Mouse (Mus musculus) ovary, adult 18-20 months (tissue): Measurements from ENCODE around the gene Tmf1.

Experiments
- DNase-seq: peaks from one replicate; pipeline ENCODE4 v3.0.0; 2022; ENCODE audit warnings: low spot score, mixed read lengths

Gene Tmf1

DNA sequence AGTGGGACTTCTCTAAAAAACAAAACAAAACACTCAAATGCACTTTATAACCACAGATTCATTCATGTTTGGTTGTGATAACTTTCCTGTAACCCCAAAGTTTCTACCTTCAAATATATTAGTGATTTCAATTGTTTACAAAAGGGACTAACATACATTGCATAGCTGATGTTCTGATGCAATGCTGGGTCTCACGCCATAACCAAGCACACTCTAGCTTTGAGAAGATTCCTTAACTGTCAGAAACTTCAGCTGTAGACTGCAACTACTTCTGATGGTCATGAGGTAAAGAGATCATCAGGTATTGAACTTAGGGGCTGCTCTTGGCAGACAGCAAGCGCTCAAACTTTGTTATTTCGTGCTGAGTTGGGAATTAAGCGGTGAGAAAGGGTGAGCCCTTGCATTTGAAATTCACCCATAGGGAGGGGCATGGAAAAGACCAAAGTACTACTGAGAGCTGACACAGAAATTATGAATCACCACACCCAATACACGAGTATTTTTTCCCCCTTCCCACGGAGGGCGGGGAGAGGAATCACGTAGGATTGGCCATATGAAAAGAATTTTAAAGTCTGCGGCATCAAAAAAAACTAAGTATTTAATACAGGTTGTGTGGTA is 25.4 kb upstream of the Tmf1 start:
- DNase-seq, result no peak

DNA sequence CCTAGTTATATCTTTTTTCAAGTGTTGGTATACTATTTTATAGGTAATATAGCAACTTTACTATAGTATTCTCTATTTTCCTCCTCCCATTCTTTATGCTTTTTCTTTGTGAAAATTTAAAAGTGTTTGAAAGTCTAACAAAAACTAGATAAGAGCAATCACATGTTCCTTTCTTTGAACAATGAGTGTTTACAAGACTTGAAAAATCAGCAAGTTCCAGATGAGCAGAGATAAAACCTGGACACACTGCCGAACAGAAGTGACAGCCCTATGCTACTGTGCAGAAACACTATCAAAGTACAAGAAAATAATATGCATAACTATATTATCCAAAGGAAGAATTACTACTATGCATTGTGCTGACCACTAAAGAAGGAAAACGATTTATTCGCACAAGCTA is 23.6 kb upstream of the Tmf1 start:
- DNase-seq, result no peak

DNA sequence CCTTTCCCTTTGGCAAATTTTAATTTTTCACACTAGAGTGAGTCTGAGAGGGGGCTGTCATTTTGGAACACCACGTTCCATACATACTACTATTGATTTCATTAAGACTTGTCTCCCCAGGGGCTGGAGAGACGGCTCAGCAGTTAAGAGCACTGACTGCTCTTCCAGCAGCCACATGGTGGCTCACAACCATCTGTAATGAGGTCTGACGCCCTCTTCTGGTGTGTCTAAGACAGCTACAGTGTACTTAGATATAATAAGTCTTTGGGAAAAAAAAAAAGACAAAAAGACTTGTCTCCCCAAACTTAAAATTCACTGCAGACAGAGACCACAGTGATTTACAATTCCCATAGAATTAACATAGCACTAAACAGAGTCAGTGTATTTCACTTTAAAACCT is 21.5 kb upstream of the Tmf1 start:
- no peak for DNase-seq

DNA sequence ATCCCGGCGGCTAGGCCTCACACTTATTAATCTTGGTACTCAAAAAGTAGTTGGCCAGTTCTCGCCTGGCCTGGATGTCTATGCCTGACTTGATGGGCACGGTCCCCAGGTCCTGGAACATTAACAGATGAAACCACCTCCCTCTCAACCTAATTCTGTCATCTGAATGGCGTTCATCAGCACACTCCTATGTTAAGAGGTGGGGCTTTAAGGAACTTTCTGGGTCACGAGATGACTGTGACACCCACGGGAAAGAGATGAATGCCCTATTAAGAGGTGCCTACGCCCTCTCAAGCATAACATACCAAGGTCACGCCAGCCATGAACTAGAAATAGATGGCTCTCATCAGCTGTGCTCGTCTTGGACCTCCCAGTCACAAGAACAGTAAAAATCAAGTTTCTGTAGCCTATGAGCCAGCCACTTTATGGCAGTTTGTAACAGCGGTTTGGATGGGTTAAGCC is 476 bp upstream of the Tmf1 start:
- DNase-seq, result peak; percentile 10

DNA sequence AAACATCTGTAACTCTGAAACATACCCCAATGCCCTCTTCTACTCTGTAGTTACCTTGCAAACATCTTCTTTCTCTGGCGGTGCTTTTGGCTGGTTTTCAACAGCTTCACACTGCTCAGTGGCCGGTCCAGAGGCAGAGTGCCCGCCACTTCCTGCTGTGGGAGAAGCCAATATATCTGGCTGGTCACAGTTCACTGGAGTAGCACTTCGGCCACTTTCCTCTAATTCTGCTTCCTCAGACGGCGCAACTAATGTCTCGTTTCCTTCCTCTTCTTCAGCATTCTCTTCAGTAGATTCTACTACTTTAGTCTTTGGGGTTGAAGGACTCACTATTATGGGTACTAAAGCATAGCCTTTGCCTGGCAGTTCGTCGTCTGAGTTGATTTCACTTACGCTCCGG is 3.2 kb downstream of the Tmf1 start:
- DNase-seq, result no peak

DNA sequence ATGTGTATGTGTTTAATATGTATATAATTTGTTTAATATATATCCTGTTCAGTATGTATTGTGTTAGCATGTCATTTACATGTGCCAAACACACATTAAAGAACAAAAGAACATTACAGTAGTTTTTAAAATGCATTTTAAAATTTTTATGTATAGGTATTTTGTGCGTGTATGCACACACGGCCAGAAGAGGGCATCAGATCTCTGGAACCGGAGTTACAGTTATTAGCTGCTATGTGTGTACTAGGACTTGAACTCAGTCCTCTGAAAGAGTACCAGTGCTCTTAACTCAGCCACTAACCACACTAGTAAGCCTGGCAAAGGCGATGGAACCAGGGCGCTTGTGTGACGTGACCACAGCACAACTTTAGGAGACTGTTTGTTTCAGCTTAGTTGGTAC is 28.8 kb downstream of the Tmf1 start:
- no peak for DNase-seq

DNA sequence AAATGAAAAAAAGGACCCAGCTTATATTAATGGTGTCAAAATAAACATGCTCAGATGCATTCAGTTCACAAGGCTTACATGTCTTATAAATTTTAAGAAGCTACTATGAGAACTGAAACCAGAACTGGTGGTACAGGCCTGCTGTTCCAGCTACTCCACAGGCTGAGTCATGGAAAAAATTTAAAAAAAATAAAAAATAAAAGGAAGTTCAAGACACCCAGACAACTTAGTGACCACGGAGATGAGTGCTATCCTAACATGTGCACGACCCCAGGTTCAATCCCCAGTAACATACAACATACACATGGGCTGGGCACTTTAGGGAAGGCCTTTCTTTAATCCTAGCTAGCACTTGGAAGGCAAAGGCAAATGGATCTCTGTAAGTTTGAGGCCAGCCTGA is 29.2 kb downstream of the Tmf1 start:
- no peak for DNase-seq

DNA sequence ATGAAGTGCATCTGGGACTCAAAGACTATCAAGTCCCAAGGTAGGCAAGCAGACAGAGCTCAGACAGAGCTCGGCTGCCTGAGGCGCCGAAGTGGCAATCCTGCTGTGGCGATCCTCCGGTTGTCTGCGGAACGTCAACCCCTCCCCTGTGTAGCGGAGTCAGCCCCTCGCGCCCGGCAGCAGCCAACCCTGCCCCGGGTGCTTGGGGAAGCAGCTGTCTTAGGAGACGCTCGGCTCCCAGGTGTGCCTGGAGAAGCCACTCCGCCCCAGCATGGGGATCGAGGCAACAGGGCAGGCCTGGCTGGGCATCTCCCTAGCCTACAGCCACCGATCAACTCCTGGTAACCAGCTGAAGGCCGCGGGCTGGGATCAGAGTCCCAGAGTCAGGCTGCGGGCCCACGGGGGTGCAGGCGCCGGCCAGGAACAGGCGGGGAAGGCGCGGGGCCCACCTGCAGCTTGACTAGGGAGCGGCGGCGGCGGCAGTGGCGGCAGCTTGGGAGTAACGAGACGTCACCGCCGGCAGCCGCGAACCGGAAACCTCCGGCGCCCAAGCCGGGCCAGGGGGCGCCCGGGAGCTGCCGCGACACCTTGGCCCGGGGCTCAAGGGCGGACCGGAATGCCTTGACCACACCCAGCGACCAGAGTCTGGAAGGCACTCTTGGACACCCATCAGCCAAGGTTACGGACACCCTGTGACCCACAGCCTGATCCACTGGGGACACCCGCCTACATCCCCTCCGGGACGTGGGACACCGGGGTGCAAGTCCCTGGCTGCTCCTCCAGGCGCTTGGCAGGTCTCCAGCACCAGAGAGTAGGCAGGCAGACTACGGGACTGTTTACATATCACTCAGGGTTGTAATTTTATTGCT is 30.3 kb downstream of the Tmf1 start, which contains the start of gene Eogt:
Gene Eogt, minus strand, starts transcription at position 800 of the 869 bp plus-strand sequence.
- peak; percentile 53 for DNase-seq

DNA sequence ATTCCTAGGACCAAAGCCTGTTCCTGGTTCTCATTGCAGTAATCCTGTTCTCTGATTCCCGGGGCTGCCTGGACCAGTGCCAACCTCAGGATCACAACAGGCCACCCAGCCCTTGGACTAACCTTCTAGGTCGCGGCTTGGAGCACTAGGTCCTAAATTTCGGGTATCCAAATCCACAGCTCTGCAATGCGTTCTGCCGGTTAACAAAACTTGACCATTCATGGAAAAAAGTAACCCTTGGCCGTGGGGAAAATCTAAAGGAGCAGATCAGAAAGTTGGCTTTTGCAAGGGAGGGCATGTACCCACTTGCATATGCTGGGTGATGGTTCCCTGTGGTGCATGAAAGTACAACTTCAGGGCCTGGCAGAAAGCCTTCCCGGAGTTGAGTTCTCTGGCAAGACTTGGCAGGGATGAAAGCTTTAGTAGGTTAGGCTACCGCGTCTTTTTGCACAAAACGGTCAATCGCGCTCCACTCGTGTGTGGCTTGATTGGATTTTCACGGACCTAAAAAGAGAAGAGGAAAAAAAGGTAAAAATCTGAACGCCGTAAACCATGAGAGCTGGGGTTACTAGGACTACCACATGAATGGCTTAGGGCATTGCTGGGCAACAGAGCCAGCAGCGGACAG is 31.1 kb downstream of the Tmf1 start:
- no peak for DNase-seq

DNA sequence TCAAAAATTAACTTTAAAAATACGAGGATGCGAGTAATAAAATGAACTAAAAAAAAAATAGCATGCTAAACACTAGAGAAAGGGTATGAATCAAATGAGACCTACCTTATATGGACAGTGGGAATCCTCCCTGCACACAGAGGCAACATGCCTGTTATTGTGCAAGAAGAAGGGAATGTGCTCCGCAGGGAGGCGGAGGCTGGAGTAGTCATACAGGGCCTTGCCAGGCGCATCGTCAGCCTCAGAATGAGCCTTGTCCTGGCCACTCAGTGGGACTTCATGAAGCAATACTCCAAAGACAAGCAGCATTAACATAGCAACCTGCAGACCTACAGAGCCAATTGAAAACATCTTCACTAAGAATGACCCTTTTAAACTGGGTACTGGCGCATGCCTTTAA is 33.8 kb downstream of the Tmf1 start:
- peak; percentile 17 for DNase-seq

DNA sequence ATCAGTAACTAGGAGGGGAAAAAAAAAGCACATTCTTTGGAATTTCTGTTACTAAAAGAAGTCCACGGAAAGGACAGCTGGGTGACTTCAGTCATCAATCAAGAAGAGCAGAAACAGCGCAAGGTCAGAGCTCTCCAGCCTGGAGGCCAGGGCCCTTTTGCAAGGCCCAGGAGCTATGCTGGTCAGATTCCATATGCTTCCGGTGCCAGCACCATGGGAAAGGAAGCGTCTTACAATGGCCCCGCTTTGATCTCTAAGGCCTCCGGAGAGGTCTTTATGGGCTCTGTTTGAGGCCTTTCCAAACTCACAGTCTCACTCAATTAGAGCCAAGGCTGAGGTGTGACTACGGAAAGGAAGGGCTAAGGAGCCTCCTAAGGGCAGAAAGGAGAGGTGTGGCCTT is 34.6 kb downstream of the Tmf1 start:
- DNase-seq, result peak; percentile 23

DNA sequence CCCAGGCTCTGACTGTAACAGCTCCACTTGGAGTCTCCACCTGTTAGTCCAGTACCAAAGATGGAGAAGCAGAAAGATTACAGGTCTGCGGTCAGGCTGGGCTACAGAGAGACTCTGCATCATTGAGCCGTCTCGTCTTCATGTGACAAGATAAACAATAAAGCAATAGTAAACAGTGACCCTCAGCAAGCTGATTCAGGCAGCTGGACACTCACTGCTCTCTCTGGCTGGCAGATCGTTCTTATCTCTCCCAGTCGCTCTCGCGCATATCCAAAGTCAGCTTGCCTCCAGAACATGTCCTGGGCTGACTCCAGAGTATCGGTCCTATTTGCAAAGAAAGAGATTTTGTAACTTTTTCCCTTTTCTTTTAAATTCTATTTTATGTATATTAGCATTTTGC is 36.3 kb downstream of the Tmf1 start:
- no peak for DNase-seq

DNA sequence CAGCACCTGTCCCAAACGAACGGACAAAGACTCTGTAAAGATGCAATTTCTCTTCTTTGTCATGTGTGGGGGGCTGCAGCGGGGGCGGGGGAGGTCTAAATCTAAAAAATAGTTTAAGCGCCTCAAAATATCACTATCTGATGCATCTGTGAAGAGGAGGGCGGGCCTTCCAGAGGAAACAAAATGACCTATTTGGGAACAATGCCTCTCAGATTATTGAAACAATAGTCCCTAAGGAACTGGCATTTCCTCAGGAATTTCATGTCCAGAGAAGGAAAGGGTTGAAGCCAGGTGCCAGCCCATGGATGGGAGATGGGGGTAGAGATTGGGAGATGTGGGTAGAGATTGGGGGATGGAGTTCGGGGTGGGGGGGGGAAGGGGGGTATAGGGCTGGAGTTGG is 37.1 kb downstream of the Tmf1 start:
- no peak for DNase-seq

DNA sequence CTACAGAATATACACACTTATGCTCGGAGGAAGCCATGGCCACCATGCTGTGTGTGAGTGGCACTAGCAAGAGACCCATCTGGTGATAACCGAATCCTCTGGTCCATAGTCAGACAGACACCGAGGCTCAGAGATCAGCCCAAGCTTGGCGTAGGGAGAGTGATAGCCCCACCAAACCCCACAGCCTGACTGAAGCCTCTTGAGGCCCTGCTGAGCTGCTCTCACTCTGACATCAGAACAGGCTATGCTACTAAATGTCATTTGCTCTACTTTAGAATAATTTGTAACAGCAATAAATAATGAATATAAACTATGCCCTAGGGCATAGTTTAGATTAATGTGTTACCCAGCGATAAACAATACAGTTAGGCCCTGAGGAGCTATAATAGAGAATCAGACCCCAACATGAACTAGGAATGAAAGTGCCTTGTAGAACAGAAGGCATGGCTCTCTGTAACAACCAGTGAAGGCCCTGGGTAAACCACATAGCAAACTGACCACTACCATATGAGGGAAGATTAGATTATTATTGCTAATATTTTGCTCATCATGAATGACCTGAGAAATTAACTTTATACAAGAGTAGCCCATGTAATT is 46.1 kb downstream of the Tmf1 start:
- DNase-seq, result no peak

DNA sequence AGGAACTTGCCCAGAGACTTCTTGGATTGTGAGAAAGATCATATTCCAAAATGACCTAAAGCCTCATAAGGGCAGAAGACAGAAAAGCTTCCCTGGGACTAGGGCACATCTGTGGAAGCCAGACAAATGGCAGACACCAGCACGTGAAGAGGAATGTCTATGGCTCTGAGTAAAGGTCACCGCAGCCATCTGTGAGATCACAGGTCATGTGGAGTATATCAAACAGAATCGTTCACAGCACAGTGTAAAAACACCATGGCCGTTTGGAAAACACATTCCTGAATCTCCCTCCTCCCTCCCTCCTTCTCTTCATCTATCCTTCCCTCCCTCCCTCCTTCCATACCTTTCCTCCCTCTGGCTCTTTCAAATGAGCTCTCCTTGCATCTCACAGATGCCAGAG is 47.1 kb downstream of the Tmf1 start:
- no peak for DNase-seq

DNA sequence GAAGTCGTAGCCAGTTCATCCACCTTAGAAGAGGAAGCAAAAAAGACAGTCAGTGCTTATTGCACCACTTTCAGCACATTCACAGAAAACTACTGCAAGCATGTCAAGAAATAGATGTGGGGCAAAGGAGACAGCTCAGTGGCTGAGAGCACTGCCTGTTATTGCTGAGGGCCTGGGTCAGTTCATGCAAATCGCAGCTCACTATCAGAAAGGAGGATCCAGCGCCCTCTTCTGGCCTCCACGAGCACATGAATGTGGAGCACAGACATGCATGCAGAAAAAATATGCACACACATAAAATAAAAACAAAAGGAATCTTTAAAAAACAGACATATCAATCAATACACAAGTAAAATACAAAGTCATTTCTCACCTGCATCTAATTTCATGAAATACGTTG is 47.9 kb downstream of the Tmf1 start:
- no peak for DNase-seq

DNA sequence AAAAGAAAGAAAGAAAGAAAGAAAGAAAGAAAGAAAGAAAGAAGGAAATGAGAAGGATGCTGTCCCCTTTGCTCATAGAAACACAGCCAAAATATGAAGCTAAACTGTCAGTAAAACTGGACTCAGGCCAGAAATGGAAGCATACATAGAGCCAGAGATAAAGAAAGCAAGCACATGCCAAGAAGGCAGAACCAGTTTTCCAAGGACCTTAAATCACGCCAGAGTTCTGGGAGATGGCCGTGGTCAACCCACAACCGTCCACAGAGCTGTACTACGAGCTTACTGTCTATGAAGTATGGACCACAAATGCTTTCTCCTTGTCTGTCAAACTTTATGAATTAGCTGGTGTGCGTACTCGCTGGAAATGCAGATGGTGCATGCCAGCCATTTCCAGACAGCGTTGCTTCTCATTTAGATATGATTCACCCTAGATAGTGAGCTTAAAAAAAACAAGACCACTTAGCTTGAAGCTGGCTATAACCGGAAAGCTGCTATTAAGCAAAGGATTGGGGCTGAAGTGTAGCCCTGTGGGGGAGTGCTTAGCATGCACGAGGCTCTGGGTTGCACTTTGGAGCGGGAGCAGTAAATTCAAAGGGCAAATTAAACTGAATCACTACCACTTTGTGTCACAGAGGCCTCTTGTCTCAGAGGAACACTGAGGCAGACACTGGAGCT is 54.4 kb downstream of the Tmf1 start:
- DNase-seq, result peak; percentile 6

DNA sequence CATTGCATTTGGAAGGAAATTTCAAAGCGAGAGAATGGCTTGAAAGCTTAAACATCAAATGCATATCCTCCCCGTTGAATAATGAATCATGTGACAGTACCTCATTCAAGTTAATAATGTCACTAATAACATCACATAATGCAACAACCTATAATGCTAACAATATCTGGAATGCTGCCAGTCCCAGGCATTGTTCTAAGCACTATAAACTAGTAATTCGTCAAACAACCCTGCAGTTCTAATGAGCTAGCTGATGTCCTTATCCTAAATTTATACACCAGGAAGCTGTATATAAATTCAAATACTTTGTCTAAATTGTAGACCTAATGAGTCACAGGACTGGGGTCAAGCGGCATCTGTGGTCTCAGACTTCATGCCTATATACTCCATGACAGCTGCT is 58.0 kb downstream of the Tmf1 start:
- no peak for DNase-seq

DNA sequence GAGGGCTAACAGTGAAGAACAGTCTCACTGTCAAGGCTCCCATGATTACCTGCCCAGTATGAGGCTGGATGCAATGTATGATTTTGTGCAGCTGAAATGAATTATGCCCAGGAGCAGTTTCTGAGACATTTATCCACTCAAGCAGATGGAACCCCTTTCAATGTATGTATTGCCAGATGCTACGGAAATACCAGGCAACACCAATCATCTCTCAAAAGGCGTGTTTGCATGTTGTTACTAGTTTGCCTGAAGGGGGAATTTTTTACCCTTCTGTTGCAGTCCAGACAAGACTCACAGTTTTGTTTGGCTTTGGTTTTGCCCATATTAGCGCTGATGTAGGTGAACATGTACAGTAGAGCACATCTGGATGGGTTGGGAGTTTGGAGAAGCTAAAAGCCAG is 60.6 kb downstream of the Tmf1 start:
- no peak for DNase-seq

DNA sequence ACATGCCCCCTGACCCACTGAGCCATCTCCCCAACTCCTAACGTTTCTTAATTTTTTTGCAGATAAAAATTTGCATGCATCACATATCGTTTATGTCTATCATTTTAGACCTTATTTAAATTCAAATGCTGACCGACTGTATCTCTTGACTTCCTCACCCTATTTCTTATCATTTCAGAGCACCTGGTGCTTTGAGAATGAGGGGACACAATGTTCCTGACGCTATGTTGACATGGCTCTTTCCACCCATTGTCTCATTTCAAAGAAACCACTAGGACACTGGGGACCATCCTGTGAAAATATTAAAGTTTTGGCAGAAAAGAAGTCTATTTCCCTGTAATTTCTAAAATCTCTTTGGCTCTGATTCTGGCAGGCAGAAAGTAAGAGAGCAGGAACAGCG is 62.0 kb downstream of the Tmf1 start:
- DNase-seq, result no peak

DNA sequence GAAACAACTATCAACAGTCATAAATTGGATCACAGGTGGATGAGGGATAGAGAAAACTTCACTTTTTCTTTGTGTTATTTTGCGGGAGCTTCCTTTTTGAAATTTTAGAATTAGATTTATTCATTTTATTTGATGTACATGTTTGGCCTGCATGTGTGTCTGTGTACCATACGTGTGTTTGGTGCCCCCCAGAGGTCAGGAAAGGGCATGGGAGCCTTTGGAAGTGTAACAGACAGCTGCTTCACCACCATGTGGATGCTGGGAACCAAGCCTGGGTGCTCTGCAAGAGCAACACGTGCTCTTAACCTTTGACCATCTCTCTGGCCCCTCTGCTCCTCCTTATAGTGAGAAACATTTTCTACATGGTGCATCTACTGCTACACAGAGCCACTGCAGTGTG is 64.1 kb downstream of the Tmf1 start:
- no peak for DNase-seq

DNA sequence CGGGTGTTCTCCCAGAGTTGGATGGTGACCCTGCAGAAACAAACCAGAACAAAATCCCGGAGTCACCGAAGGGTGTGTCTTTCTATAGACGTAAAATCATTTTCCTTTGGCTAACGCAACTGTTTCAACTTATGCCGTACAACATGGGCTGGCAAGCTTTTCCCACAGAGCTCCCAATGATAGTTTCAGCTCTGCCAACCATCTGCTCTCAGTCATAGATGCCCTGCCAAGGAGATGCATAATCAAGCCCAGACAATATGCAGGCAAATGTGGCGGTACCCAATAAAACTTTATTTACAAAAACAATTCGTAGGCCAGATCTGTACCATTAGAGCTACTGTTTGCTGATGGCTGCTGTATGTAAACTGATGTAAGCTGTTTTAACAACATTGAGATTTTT is 66.7 kb downstream of the Tmf1 start:
- DNase-seq, result no peak
